Mouse (Mus musculus): ENCODE measurements around the gene Chrng.

- TF ChIP-seq CTCF (IDR thresholded peaks at IDR 0.05; ENCODE audit: low read depth, low read length) (no peak), POLR2A (IDR thresholded peaks at IDR 0.05; ENCODE audit: borderline replicate concordance, low read depth, low read length) (no peak)
These were observed 40.2 kb upstream of the Chrng start for GRCm38 (mm10) chr1:87164164-87164795.
